Mouse (Mus musculus): Measurements from ENCODE around the gene Tsc2.

Tsc2 gene

GRCm38 (mm10) chr17:24610711-24611110 lies 21.7 kb downstream of the Tsc2 start:
- no peak for DNase-seq (ENCODE audit: low read depth)

DNA sequence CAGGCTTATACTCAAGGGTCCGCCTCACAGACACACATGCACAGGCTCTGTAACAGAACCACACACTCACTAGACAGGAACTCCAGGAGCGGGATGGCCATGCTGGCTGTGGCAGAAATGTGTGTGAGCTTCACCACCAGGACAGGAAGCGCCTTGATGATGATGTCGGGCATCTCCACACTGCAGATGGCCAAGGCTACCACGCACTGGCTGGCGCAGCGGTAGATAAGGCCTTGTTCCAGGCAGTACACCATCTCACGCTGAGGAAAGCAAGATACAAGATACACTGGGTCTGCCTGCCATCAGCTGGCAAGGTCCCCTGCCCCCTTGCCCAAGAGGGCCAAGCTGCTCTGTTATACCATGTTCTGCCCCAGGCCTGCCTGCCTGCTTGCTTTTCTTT lies 23.6 kb downstream of the Tsc2 start:
- DNase-seq (ENCODE audit: low read depth), result no peak

DNA sequence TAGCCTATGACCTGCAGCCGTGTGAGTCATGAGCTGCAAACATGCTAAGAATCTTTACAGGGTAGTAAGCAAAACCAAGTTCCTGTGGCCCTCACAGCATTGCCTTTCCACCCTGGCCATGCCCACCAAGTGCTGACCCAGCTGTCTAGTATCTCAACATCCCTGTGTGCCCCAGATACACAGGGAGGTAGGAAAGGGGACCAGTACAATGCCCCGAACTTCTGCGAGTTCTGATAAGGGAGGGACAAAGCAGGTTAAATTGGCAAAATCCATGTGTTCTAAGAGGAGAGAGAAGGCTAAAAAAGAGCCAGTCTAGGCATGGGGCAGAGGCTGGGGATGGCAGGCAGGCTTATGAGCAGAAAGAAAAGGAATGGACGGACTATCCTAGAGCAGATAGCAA lies 24.1 kb downstream of the Tsc2 start:
- DNase-seq (ENCODE audit: low read depth), result no peak

DNA sequence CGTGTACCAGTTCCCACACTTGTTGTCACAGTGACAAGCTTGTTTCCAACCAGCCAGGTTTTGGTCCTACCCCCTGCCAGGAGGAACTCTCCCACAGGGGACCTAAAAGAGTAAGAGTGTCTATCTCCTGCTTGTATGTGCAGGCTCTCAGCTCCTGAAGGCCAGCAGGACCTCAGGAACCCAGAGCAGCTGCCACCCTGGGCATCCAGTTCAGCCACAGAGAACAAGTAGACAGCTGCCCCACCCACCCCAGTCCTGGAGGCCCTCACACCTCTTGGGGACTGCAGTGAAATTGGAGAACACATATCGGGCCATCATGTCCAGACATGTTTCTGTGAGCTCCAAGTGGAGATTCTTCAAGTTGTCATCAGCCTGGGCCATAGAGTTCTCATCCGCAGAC lies 27.9 kb downstream of the Tsc2 start:
- no peak for DNase-seq (ENCODE audit: low read depth)

DNA sequence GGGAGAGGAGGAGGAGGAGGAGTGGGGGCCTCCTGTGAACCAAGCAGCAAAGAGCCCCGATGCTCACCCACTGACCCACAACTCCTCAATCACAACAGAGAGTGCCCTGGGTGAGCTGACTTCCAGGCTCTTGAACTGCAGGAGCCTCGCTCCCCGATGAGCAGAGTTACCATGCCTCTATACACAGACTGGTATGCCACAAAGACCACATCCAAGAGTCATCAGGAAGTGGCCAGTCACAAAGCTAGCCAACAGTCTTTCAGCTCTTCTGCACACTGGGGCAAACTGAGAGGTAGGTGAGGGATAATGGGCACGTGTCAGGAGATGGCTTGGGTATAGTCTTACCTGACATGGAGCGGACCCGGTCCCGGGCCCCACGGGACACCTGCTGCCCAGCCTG lies 28.5 kb downstream of the Tsc2 start:
- DNase-seq (ENCODE audit: low read depth), result no peak

- no peak for DNase-seq (ENCODE audit: low read depth)
Measured at GRCm38 (mm10) chr17:24600502-24600901, 31.9 kb downstream of the Tsc2 start.

DNA sequence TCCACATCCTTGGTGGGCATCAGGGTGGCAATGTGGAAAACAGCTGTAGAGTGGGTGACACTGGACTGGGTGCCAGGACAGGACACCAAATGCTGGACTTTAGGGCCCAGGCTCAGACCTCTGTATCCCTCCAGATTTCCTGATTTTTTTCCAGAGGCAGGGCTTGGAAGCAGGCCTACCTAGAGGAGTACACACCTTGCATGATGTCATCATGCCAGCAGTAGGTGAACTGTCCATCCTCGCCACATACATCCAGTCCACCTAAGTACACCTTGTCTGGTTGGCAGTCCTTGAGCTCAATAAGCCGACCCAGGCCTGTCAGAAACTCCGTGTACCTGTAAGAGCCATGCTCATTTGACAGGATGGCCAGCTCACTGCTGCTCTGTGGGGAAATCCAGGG lies 34.4 kb downstream of the Tsc2 start:
- no peak for DNase-seq (ENCODE audit: low read depth)

DNA sequence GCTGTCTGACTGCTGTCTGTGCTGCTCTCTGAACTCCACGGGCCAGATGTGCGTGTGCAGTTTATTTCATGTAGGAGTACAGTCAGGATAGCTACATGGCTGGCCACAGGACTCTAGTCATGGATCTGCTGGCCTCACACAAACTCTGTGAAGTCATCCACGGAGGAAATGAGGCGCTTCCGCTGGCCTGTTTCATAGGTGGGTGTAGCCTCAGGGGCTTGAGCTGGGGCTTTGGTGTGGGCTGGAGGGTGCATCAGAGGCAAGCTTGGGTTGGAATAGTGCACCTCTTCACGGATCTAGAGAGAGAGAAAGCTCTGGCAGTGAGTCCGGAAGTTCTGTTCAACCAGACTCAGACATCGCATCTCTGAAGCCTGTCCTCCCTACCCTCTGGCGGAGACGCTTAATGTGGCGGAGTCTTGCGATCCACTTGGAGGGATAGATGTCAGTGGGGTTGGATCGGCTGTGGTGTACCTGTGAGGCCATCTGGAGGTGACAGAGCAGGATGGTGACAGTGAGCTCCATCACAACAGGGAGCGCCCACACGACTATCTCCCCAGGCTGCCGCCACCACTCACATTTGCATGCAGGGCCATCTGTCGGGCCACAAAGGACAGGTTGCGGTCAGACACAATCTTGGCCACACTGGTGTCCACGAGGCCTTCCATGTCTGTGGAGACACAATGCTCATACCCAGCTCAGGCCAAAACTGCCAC lies 35.8 kb downstream of the Tsc2 start:
- DNase-seq (ENCODE audit: low read depth), result no peak

DNA sequence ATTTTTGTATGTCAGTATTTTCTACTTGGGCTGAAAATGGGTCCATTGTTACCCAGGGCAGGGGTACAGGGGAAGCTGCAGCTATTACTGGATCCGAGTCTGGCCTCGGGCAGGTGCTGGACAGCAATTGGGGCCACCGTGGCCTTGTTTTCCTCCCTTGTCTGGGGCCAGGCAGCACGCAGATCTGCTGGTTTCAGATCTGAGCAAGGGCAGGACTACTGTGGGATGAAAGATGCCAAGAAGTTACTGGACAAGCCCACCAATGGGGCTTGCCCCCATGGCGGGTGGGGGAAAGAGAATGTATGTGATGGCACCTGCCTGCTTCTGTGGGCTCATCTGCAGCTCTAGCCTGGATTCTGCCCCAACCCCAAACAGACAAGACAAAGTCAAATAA lies 36.4 kb downstream of the Tsc2 start:
- DNase-seq (ENCODE audit: low read depth), result no peak

GRCm38 (mm10) chr17:24595126-24596072 lies 37.0 kb downstream of the Tsc2 start:
- DNase-seq (ENCODE audit: low read depth), result no peak

DNA sequence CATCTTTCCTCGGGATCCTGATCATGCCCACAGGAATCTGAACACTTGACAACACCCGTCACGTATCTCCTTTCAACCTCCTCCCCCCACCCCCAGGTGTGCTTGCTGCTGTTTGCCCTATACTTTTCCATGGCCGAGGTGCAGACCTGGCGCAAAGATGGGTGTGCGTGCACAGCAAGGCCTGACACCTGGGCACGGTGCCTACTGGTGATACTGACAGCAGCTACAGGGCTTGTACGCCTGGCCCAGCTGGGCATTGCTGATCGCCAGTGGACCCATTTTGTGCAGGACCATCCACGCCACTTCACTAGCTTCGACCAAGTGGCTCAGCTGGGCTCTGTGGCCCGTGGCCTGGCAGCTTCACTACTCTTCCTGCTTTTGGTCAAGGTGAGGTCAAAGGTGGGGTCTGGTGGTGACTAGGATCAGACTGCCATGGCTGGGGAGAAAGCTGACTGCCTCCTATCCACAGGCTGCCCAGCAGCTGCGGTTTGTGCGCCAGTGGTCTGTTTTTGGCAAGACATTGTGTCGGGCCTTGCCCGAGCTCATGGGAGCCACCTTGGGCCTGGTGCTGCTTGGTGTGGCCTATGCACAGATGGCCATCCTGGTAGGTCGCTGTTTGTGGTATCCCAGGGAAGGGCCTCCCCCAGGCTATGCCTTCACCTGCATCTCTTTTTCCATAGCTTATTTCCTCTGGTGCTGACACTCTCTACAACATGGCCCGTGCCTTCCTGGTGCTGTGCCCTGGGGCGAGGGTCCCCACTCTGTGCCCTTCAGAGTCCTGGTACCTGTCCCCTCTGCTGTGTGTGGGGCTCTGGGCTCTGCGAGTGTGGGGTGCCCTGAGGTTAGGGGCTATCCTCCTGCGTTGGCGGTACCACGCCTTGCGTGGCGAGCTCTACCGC lies 38.2 kb downstream of the Tsc2 start:
- DNase-seq (ENCODE audit: low read depth), result no peak

- no peak for DNase-seq (ENCODE audit: low read depth)
Measured at GRCm38 (mm10) chr17:24593248-24593647, 39.2 kb downstream of the Tsc2 start.

DNA sequence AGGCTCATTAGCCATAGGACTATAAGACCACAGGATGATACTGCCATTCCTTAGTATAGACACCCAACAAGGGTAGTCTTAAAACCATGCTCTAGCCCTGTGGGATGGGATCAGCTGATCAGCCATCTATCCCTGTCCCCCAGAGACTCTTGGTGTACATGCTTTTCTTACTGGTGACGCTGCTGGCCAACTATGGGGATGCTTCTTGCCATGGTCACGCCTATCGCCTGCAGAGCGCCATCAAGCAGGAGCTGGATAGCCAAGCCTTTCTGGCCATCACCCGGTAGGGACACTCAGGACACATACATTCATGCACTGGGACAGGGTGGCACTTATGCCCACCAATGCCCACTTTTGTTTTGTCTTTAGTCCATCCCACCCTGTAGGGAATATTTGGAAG lies 40.7 kb downstream of the Tsc2 start:
- DNase-seq (ENCODE audit: low read depth), result no peak

GRCm38 (mm10) chr17:24590943-24591342 lies 41.5 kb downstream of the Tsc2 start:
- DNase-seq (ENCODE audit: low read depth), result no peak

DNA sequence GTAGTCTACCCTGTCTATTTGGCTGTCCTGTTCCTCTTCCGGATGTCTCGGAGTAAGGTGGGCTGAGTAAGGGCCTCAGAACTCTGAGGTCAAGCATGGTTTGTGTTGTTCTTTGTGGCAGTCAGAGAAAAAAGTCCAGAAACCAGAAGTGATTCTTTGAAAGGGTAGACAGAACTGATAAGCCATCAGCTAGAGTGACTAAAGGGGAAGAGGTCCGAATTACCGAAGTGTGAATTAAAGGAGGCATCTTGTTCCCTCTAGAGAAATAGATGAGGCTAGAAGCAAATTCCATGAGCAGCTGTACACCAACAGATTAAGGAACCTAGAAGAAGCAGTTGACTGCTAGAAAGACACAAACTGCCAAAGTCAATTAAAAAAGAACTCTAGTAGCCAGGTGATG lies 45.9 kb downstream of the Tsc2 start:
- no peak for DNase-seq (ENCODE audit: low read depth)

GRCm38 (mm10) chr17:24584520-24584919 lies 47.9 kb downstream of the Tsc2 start:
- DNase-seq (ENCODE audit: low read depth), result no peak

- no peak for DNase-seq (ENCODE audit: low read depth)
Measured at GRCm38 (mm10) chr17:24583599-24584460, 48.6 kb downstream of the Tsc2 start.

DNA sequence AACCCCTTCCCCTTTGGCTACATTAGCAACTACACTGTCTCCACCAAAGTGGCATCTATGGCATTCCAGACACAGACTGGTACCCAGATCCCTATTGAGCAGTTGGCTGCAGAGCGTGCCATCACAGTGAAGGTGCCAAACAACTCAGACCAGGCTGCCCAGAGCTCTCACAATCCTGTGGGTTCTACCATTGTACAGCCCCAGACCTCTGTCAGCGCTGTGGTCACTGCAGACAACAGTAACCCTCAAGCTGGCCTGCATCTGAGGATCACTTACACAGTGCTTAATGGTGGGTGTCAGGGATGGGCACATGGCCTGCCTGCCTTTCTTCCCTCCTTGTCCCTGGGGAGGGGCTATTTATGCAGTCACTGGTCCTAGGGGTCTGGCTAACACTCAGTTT lies 52.1 kb downstream of the Tsc2 start:
- DNase-seq (ENCODE audit: low read depth), result no peak

DNA sequence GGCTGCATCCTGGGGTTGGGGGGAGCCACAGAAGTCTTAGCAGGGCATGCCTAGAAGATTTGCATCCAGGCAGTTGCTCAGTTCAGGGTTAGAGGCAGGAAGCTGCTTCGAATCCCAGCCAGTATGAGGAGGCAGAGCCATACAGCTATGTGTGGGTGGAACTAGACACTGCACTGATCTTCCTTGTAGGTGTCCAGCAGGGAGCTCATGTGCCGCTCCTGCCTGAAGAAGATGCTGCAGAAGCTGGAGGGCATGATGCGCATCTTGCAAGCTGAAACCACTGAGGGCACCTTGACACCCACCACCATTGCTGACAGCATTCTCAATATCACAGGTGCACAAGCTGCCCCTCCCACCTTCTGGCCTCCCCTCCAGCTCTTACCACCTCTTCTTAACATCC lies 52.9 kb downstream of the Tsc2 start:
- DNase-seq (ENCODE audit: low read depth), result no peak

DNA sequence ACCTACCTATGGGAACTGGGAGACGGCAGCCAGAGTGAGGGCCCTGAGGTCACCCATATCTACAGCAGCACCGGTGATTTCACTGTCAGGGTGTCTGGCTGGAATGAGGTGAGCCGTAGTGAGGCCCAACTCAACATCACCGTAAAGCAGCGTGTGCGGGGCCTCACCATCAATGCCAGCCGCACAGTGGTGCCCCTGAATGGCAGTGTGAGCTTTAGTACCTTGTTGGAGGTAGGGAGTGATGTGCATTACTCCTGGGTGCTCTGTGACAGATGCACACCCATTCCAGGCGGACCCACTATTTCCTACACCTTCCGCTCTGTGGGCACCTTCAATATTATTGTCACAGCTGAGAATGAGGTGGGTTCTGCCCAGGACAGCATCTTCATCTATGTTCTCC lies 58.6 kb downstream of the Tsc2 start:
- DNase-seq (ENCODE audit: low read depth), result no peak

DNA sequence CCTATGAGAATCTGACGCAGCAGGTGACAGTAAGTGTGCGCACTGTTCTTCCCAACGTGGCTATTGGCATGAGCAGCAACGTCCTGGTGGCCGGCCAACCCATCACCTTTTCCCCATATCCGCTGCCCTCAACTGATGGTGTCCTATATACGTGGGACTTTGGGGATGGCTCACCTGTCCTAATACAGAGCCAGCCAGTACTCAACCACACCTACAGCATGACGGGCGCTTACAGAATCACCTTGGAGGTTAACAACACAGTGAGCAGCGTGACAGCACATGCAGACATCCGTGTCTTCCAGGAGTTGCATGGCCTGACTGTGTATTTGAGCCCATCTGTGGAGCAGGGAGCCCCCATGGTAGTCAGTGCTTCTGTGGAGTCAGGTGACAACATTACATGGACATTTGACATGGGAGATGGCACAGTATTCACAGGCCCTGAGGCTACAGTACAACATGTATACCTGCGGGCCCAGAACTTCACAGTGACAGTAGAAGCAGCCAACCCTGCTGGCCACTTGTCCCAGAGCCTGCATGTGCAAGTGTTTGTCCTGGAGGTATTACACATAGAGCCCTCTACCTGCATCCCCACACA lies 59.7 kb downstream of the Tsc2 start:
- DNase-seq (ENCODE audit: low read depth), result no peak

Measured in naive thymus-derived CD4-positive, alpha-beta T cell, adult 2 months (primary cell).